Mouse (Mus musculus) embryonic facial prominence, embryonic 13.5 days (tissue): Measurements from ENCODE around the gene N4bp1. TPM values are rescaled to one million over a fixed set of nuclear protein-coding genes. Genes with fewer than 3 reads are reported as not detected.

Experiments used
- ATAC-seq: fragments of 200-750 bp; cut with Nextera tagmentation; 2 replicates; pipeline ENCODE4 v1.8.0; 2017; ENCODE audit warnings: low read depth; ENCODE audit not compliant: insufficient number of reproducible peaks, insufficient read depth, low FRiP score, low TSS enrichment
- H3K27ac ChIP-seq: fragments of 300-500 bp; sonication (generic); 2 replicates; pipeline ENCODE4 v1.5.1; 2015; ENCODE audit warnings: moderate library complexity, mild to moderate bottlenecking, inconsistent platforms
- H3K27me3 ChIP-seq: fragments of 300-500 bp; sonication (generic); 2 replicates; pipeline ENCODE4 v1.6.1; 2015; ENCODE audit warnings: mild to moderate bottlenecking, inconsistent platforms
- H3K36me3 ChIP-seq: fragments of 300-500 bp; sonication (generic); 2 replicates; pipeline ENCODE4 v1.6.1; 2015; ENCODE audit warnings: mild to moderate bottlenecking, inconsistent platforms
- H3K4me1 ChIP-seq: fragments of 300-500 bp; sonication (generic); 2 replicates; pipeline ENCODE4 v1.6.1; 2015; ENCODE audit warnings: inconsistent platforms
- H3K4me2 ChIP-seq: fragments of 300-500 bp; sonication (generic); 2 replicates; pipeline ENCODE4 v1.6.1; 2015; ENCODE audit warnings: moderate library complexity, mild to moderate bottlenecking, inconsistent platforms
- H3K4me3 ChIP-seq: fragments of 300-500 bp; sonication (generic); 2 replicates; pipeline ENCODE4 v1.5.1; 2015; ENCODE audit warnings: mild to moderate bottlenecking, inconsistent platforms
- H3K9ac ChIP-seq: fragments of 300-500 bp; sonication (generic); 2 replicates; pipeline ENCODE4 v1.6.1; 2015; ENCODE audit warnings: mild to moderate bottlenecking, inconsistent platforms
- H3K9me3 ChIP-seq: fragments of 300-500 bp; sonication (generic); 2 replicates; pipeline ENCODE4 v1.6.1; 2016; ENCODE audit warnings: inconsistent platforms
- WGBS: fragments of 180-500 bp; shearing (Covaris S2); methylation state at CpG from one replicate; pipeline ENCODE4 v1.1.7; 2015; ENCODE audit warnings: mixed read lengths; 5-methylcytosine and 5-hydroxymethylcytosine counted together
- polyA plus RNA-seq: library from polyadenylated mRNA; unstranded; fragments of >200 nt; fragmentation: Nextera tagmentation; extraction: Ambion mirVana; gene quantifications from 2 replicates; pipeline ENCODE4 v1.2.1, GENCODE M21; 2015

The N4bp1 gene
- polyA plus RNA-seq, 1 experiment from 2014 or later: 12.6 TPM

DNA sequence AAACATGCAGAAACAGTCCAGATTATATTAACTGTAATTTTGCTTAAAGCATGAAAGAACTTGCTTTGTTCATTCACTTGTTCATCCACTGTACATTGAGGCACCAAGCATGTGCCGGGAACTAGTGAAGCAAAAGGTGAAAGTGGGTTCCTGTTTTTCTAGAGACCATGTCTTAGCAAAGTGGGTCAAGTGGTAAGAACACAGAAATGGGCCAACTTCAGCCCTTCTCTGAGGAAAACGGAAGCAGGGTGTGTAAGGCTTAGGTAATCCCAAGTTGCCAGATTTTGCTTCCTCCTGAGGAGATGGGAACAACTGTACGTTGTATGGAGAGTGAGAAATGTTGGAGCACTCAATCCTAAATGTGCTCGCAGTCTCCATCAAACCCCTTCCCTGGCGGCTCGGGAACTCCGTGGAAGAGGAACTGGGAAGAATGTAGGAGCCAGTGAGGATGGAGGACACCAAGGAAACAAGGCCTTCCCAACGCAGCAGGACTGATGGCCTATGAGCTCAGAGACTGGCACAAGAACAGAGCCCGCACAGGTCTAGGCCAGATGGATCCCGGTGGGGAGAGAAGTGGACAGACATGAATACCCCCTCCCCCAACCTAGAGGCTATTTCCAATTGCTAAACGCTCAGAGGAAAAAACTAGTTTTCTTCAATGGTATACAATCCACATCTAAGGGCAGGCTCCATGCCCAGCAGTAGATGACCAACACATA is 12.8 kb downstream of the N4bp1 start:
- WGBS: 96% methylated on average over 11 of the region's 11 CpGs
- Histone ChIP-seq H3K27ac (no peak overlapping the region), H3K4me3 (no peak overlapping the region), H3K27me3 (no peaks in the 10 kb centered on the region), H3K4me1 (peaks cover 32% of the 10 kb centered on the region), H3K4me2 (no peak overlapping the region), H3K36me3 (no peaks in the 10 kb centered on the region), H3K9ac (no peak overlapping the region), H3K9me3 (no peaks in the 10 kb centered on the region)
- ATAC-seq: 0 out of 2 replicates have a peak, but pooled peaks have one; percentile 20

DNA sequence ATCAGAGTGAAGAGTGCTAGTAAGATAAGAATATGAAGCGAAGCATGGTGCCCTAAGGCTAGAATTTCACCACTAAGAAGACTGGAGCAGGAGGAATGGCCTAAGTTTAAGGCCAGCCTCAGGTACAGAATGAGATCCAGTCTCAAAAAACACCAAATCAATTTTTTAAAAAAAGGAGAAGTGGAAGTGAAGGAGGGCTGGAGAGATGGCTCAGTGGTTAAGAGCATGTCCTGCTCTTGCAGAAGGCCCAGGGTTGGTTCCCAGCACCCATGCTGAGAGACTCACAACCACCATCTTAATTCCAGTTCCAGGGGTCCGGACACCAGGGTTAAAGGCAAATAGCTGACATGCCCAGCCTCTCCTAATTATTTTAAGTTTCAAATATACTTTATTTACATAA is 13.6 kb downstream of the N4bp1 start:
- Histone ChIP-seq H3K27me3 (no peaks in the 10 kb centered on the region), H3K4me1 (peaks cover 35% of the 10 kb centered on the region), H3K36me3 (no peaks in the 10 kb centered on the region), H3K9ac (no peak overlapping the region), H3K27ac (no peak overlapping the region), H3K9me3 (no peaks in the 10 kb centered on the region), H3K4me2 (no peak overlapping the region), H3K4me3 (no peak overlapping the region)
- no peak for ATAC-seq
- WGBS: 90% methylated on average over 2 of the region's 2 CpGs

DNA sequence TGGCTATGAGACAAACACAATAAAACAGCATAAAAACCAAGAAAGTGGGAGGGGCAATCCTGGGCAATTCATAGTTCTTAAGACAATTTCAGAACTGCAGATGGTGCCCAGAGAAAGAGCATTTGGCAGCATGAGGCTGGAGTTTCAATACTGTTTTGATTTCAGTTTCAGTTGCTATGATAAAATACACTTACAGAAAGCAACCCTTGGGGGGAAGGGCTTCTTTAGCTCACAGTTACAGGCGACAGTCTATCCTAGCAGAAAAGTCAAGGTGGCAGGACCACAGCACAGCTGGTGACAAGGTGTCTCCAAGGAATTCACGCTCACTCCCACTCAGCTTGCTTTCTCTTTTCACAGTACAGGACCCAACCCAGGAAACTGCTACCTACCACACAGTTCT is 14.3 kb downstream of the N4bp1 start:
- Histone ChIP-seq H3K36me3 (no peaks in the 10 kb centered on the region), H3K4me3 (no peak overlapping the region), H3K27me3 (no peaks in the 10 kb centered on the region), H3K4me2 (no peak overlapping the region), H3K4me1 (peaks cover 36% of the 10 kb centered on the region), H3K9me3 (no peaks in the 10 kb centered on the region), H3K27ac (no peak overlapping the region), H3K9ac (no peak overlapping the region)
- ATAC-seq: no peak
- 76% methylated on average over 2 of the region's 2 CpGs for WGBS

DNA sequence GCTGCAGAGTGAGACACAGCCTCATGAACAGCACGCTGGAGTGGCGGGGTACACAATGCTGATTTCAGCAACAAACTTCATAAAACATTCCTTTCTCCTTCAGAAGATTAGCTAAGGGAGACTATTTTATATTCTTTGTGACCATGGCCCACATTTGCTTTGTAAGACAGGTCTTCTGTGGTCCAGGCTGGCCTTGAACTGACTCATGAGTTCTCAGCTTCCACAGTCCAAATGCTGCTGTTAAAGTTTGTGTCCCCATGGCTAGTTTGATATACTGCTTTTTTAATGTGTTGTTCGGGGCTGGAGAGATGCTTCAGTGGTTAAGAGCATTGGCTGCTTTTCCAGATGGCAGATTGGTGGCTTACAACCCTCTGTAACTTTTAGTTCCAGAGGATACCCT is 17.0 kb downstream of the N4bp1 start:
- Histone ChIP-seq H3K9me3 (no peaks in the 10 kb centered on the region), H3K4me3 (no peak overlapping the region), H3K27ac (no peak overlapping the region), H3K4me1 (peaks cover 26% of the 10 kb centered on the region), H3K9ac (no peak overlapping the region), H3K27me3 (no peaks in the 10 kb centered on the region), H3K36me3 (no peaks in the 10 kb centered on the region), H3K4me2 (no peak overlapping the region)
- WGBS: 86% methylated on average over 3 of the region's 3 CpGs
- no peak for ATAC-seq

DNA sequence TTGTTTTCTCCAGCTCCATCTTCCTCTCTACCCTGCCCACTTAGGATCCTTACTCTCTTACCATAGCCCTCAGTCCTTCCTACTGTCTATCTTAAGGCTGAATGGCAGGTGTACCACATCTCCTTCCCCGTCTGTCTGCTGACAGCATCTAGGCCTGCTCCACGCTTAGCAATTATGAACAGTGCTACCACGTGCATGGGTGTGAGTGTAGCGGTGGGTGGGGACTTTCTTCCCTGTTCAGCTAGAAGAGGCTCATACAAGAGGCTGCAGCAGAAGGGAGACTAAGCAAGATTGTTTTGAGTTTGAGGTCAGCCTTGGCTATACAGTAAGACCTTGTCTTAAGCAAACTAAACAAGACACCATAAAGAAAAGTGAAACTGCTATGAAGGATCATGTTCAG is 20.3 kb downstream of the N4bp1 start:
- no peaks in the 10 kb centered on the region for H3K9me3 ChIP-seq
- H3K4me1 ChIP-seq: peaks cover 24% of the 10 kb centered on the region
- no peak overlapping the region for H3K9ac ChIP-seq
- peaks cover 20% of the 10 kb centered on the region for H3K36me3 ChIP-seq
- H3K27me3 ChIP-seq: no peaks in the 10 kb centered on the region
- no peak overlapping the region for H3K4me2 ChIP-seq
- no peak overlapping the region for H3K27ac ChIP-seq
- 72% methylated on average over 4 of the region's 4 CpGs for WGBS
- no peak for ATAC-seq
- H3K4me3 ChIP-seq: no peak overlapping the region

DNA sequence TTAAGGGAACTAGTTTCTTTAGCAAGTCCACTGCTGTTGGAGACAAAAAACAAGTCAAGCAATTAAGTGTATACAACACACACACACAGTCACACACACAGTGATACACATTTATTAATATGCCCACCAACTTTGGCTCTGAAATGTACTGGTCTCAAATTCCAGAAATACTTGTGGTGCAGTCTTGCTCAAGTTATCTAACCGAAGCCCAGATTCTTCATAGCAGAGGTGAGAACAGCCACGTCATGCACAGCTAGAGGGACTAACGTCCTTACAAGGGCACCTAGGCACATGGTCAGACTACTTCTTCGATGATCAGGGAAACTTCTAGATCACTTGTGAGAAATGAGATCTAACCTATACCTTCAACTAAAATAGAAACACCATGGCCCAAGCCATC is 22.2 kb downstream of the N4bp1 start:
- Histone ChIP-seq H3K27me3 (no peaks in the 10 kb centered on the region), H3K9me3 (no peaks in the 10 kb centered on the region), H3K36me3 (peaks cover 29% of the 10 kb centered on the region), H3K4me3 (no peak overlapping the region), H3K4me1 (peaks cover 29% of the 10 kb centered on the region), H3K9ac (no peak overlapping the region), H3K4me2 (no peak overlapping the region), H3K27ac (no peak overlapping the region)
- ATAC-seq: no peak
- WGBS: 68% methylated on average over 4 of the region's 4 CpGs

DNA sequence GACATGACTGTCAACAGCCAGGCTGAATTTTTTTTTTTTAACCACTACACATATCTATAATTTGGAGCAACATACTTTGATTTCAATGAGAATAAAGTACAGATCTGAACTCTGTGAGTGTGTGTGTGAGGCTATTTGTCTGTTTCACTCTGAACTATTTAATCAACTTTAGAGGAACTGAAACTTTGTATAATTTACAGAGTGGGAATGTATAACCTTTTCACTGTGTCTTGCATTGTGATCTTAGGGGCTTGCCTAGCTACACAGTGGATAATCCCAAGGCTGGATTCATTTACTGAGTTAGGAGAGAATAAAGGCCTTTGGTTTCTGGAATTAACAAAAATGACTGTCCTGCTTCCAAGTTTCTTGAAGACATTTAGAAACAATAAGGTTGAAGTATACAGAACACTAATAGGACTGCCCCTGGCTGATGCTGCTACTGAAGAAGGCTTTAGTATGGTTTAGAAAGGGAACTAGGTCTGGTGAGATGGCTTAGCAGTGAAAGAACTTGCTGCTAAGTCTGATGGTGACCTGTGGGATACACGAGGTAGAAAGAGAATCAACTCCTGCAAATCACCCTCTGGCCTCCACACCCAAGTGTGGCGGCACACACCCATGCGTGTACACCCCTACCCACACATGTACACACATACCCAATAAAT is 22.8 kb downstream of the N4bp1 start:
- H3K27ac ChIP-seq: no peak overlapping the region
- no peaks in the 10 kb centered on the region for H3K9me3 ChIP-seq
- ATAC-seq: no peak
- no peak overlapping the region for H3K9ac ChIP-seq
- H3K4me2 ChIP-seq: no peak overlapping the region
- H3K36me3 ChIP-seq: peaks cover 33% of the 10 kb centered on the region
- H3K27me3 ChIP-seq: no peaks in the 10 kb centered on the region
- peaks cover 33% of the 10 kb centered on the region for H3K4me1 ChIP-seq
- H3K4me3 ChIP-seq: no peak overlapping the region
- WGBS: 83% methylated on average over 3 of the region's 3 CpGs

DNA sequence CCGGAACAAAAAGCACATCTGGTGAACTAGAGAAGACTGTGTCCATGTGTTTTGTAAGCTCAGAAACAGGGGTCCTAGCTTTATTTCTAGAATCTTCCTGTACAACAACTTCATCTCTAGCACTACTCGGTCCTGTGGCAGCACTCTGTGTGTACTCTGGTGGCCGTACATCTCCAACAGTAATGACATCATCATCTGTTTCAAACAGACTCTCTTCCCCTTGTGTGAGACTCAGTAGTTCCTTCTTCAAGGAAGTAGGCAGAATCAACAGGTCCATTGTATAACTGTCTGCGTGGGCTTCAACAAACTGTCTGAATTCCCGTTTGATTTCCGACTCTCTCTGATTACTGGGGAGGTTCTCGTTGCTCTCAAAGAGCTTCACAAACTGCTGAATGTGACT is 23.5 kb downstream of the N4bp1 start:
- no peaks in the 10 kb centered on the region for H3K9me3 ChIP-seq
- H3K4me2 ChIP-seq: no peak overlapping the region
- H3K4me3 ChIP-seq: no peak overlapping the region
- ATAC-seq: no peak
- H3K27ac ChIP-seq: no peak overlapping the region
- 56% methylated on average over 7 of the region's 7 CpGs for WGBS
- peaks cover 31% of the 10 kb centered on the region for H3K4me1 ChIP-seq
- no peak overlapping the region for H3K9ac ChIP-seq
- H3K27me3 ChIP-seq: no peaks in the 10 kb centered on the region
- H3K36me3 ChIP-seq: peaks cover 34% of the 10 kb centered on the region

DNA sequence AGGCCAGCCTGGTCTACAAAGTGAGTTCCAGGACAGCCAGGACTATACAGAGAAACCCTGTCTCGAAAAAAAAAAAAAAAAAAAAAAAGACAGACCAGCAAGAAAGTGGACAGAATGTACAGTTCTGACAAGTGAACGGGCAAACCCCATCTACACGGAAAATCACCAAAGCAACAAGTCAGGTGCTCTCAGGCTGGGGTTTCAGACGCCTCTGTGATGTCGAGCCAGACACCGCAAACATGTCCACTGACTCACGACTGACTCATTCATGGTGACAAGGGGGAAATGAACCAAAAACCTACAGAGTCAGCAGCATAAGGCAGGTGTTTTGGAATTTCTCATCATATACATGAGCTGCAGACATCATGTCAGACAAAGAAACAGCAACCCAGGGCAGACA is 28.8 kb downstream of the N4bp1 start:
- Histone ChIP-seq H3K9ac (no peak overlapping the region), H3K27me3 (no peaks in the 10 kb centered on the region), H3K36me3 (peaks cover 48% of the 10 kb centered on the region), H3K9me3 (no peaks in the 10 kb centered on the region), H3K4me3 (no peak overlapping the region), H3K4me1 (peaks cover 13% of the 10 kb centered on the region), H3K27ac (no peak overlapping the region), H3K4me2 (no peak overlapping the region)
- no peak for ATAC-seq
- 84% methylated on average over 7 of the region's 7 CpGs for WGBS

DNA sequence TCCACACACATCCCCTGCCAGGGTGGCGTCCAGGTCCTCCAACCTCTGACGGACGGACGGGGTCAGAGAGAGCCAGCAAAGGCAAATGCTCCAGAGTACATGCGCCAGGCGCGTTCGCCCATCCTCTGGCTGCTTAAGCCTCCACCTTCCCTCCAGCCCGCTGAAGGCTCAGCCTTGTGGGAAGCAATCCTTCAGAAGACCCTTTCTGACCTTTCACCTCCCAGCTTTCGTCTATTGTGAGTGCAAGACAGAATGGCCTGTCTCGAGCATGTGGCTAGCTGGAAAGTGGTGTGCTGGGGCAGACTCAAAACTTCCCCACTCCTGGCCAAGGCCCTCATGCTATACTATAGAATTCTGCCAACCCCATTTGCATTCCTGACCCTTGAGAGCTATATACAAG is 30.4 kb downstream of the N4bp1 start:
- no peak overlapping the region for H3K27ac ChIP-seq

DNA sequence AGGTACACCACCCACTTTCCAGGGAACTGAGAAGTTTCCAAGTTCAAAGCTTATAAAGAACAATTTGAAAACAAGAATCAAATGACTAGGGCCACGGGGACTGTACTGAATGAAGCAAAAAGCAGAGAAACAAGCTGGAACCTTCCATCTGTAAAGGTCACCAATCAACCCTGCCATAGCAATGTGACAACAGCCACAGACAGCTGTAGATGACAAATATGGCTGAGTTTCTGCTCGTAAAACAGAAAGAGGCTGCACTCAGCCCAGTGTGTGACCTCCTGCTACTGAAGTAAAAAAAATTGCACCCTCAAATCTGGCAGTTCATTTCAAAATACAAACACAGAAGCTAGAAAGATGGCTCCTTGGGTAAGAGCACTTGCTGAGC is 31.1 kb downstream of the N4bp1 start:
- no peak overlapping the region for H3K4me2 ChIP-seq
- WGBS: 75% methylated on average over 2 of the region's 2 CpGs
- H3K9ac ChIP-seq: no peak overlapping the region
- H3K27me3 ChIP-seq: no peaks in the 10 kb centered on the region
- H3K4me3 ChIP-seq: no peak overlapping the region
- H3K27ac ChIP-seq: no peak overlapping the region
- no peak for ATAC-seq
- H3K36me3 ChIP-seq: peaks cover 38% of the 10 kb centered on the region
- peaks cover 10% of the 10 kb centered on the region for H3K4me1 ChIP-seq
- H3K9me3 ChIP-seq: no peaks in the 10 kb centered on the region

More for the DNA sequence above, 30.4 kb downstream of the N4bp1 start:
- Histone ChIP-seq H3K36me3 (peaks cover 45% of the 10 kb centered on the region), H3K27me3 (no peaks in the 10 kb centered on the region), H3K9me3 (no peaks in the 10 kb centered on the region), H3K9ac (no peak overlapping the region), H3K4me1 (peaks cover 11% of the 10 kb centered on the region), H3K4me2 (no peak overlapping the region), H3K4me3 (no peak overlapping the region)
- no peak for ATAC-seq
- WGBS: 68% methylated on average over 11 of the region's 11 CpGs

DNA sequence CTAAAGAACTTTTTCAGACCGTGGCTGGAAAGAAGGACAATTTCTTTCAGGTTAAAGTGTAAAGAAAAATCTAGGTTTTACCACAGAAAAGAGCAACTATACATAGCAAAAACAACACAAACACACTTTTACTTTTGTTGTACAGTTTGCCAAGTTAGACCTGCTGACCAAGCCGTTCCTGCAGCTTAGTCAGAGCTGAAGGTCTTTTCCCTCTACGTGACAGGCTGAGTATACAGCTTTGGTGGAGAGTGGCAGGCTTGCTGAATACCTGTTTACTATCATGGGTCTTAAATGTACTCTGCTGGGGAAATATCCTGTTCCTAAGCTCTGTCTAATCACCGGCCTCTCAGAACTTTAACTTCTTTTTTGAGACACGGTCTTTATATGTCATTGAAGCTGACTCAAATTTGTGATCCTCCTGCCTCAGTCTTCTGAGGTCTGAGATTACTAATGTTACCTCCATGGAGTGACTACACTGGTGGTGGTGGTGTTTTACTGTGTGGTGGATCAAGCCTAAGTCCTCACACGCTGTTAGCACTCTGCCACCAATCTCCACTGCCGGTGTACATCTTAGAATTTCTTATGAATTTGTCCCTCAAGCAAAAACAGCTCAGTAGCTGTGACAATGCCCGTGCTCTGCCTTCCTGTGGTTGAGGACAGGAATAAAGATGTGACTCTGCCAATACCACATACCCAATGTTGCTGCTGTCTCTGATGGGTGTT is 31.6 kb downstream of the N4bp1 start:
- Histone ChIP-seq H3K9me3 (no peaks in the 10 kb centered on the region), H3K27ac (no peak overlapping the region), H3K4me3 (no peak overlapping the region), H3K4me1 (peaks cover 10% of the 10 kb centered on the region), H3K27me3 (no peaks in the 10 kb centered on the region), H3K36me3 (peaks cover 38% of the 10 kb centered on the region), H3K9ac (no peak overlapping the region), H3K4me2 (no peak overlapping the region)
- WGBS: 90% methylated on average over 8 of the region's 8 CpGs
- no peak for ATAC-seq
